Mouse (Mus musculus): Measurements from ENCODE around the gene Krtcap3. TPM values are rescaled to one million over a fixed set of nuclear protein-coding genes. Genes with fewer than 3 reads are reported as not detected.
A peak's percentile ranks its signal among the peaks of the same experiment; 100 is the strongest.

Gene Krtcap3
- total and polyA plus RNA-seq, 2 experiments from 2014 or later: 2.4 to 2.9 TPM

DNA sequence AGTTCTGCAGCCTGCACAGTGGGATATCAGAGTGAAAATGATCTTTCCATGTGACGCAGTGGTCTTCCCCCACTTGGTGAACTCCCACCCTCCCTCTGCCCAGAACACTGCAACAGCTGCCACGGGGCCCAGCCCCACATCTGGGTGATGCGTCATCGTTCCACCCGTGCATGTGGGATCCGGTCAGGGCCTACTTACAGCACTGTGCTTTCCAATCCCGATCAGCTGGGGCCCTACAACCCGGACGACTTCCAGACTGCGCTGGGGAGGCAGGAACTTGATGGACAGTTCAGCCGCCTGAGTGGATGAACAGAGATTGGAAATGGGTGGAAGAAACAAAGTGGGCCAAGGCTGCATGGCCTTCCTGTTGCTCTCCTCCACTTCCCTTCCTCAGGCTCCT is 6.1 kb downstream of the Krtcap3 start:
- Histone ChIP-seq H3K4me1 (ENCODE audit: insufficient read depth, low read length) (no peaks in the 10 kb centered on the region), H3K9ac (replicated peaks; ENCODE audit: low read length) (no peak overlapping the region), H3K4me3 (ENCODE audit: low read length) (no peak overlapping the region), H3K27me3 (ENCODE audit: insufficient read depth, low read length) (no peaks in the 10 kb centered on the region), H3K9me3 (ENCODE audit: low read length) (no peaks in the 10 kb centered on the region), H3K27ac (no peak overlapping the region), H3K36me3 (ENCODE audit: insufficient read depth, low read length) (peaks cover 51% of the 10 kb centered on the region), H3K4me2 (ENCODE audit: low read depth, low read length) (no peak overlapping the region)
- DNase-seq (ENCODE audit: low spot score) (no peak), ATAC-seq (no peak)
- 88% methylated on average over 11 of the region's 11 CpGs for WGBS
- no peak for TF ChIP-seq CTCF (IDR thresholded peaks at IDR 0.05; ENCODE audit: low read depth)

DNA sequence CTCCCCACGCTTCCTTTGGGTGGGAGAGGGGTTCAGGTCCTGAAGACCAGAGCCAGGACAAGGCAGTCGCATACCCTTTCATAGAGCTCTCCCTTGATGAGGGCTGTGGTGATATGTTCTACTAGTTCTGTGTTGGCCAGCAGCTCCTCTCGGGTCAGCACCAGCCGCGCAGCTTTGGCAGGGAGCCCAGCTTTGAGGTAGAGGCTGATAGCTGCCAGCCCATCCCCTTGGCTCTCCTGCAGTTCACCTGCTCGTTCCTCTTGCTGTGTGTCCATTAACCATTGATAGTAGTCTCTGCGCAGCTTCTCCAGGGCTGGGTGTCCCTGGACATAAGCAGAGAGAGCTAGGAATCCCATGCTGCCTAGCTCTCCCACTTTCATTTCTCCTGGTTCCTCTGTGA is 14.6 kb downstream of the Krtcap3 start:
- Histone ChIP-seq H3K27ac (no peak overlapping the region), H3K9me3 (ENCODE audit: low read length) (no peaks in the 10 kb centered on the region), H3K27me3 (ENCODE audit: insufficient read depth, low read length) (no peaks in the 10 kb centered on the region), H3K9ac (replicated peaks; ENCODE audit: low read length) (no peak overlapping the region), H3K4me1 (ENCODE audit: insufficient read depth, low read length) (no peaks in the 10 kb centered on the region), H3K36me3 (ENCODE audit: insufficient read depth, low read length) (peaks cover 75% of the 10 kb centered on the region), H3K4me2 (ENCODE audit: low read depth, low read length) (no peak overlapping the region), H3K4me3 (ENCODE audit: low read length) (no peak overlapping the region)
- TF ChIP-seq CTCF (IDR thresholded peaks at IDR 0.05; ENCODE audit: low read depth): no peak
- DNase-seq (ENCODE audit: low spot score) (no peak), ATAC-seq (no peak)
- 89% methylated on average over 7 of the region's 7 CpGs for WGBS

GRCm38 (mm10) chr5:31267686-31268085 is 16.2 kb downstream of the Krtcap3 start:
- 63% methylated on average over 6 of the region's 6 CpGs for WGBS
- peaks cover 70% of the 10 kb centered on the region for H3K36me3 ChIP-seq (ENCODE audit: insufficient read depth, low read length)

GRCm38 (mm10) chr5:31273018-31273417 is 21.5 kb downstream of the Krtcap3 start:
- Histone ChIP-seq H3K27me3 (ENCODE audit: insufficient read depth, low read length) (no peaks in the 10 kb centered on the region), H3K4me3 (ENCODE audit: low read length) (no peak overlapping the region), H3K9ac (replicated peaks; ENCODE audit: low read length) (no peak overlapping the region), H3K36me3 (ENCODE audit: insufficient read depth, low read length) (peaks cover 51% of the 10 kb centered on the region), H3K4me1 (ENCODE audit: insufficient read depth, low read length) (no peaks in the 10 kb centered on the region), H3K9me3 (ENCODE audit: low read length) (no peaks in the 10 kb centered on the region), H3K27ac (no peak overlapping the region), H3K4me2 (ENCODE audit: low read depth, low read length) (no peak overlapping the region)
- ATAC-seq: no peak
- 91% methylated on average over 6 of the region's 6 CpGs for WGBS
- no peak for TF ChIP-seq CTCF (IDR thresholded peaks at IDR 0.05; ENCODE audit: low read depth)
- no peak for DNase-seq (ENCODE audit: low spot score)

More at GRCm38 (mm10) chr5:31267686-31268085, 16.2 kb downstream of the Krtcap3 start:
- Histone ChIP-seq H3K9me3 (ENCODE audit: low read length) (no peaks in the 10 kb centered on the region), H3K27me3 (ENCODE audit: insufficient read depth, low read length) (no peaks in the 10 kb centered on the region), H3K9ac (replicated peaks; ENCODE audit: low read length) (no peak overlapping the region), H3K4me1 (ENCODE audit: insufficient read depth, low read length) (no peaks in the 10 kb centered on the region), H3K4me3 (ENCODE audit: low read length) (no peak overlapping the region), H3K4me2 (ENCODE audit: low read depth, low read length) (no peak overlapping the region), H3K27ac (no peak overlapping the region)
- no peak for ATAC-seq
- DNase-seq (ENCODE audit: low spot score): no peak
- no peak for TF ChIP-seq CTCF (IDR thresholded peaks at IDR 0.05; ENCODE audit: low read depth)

DNA sequence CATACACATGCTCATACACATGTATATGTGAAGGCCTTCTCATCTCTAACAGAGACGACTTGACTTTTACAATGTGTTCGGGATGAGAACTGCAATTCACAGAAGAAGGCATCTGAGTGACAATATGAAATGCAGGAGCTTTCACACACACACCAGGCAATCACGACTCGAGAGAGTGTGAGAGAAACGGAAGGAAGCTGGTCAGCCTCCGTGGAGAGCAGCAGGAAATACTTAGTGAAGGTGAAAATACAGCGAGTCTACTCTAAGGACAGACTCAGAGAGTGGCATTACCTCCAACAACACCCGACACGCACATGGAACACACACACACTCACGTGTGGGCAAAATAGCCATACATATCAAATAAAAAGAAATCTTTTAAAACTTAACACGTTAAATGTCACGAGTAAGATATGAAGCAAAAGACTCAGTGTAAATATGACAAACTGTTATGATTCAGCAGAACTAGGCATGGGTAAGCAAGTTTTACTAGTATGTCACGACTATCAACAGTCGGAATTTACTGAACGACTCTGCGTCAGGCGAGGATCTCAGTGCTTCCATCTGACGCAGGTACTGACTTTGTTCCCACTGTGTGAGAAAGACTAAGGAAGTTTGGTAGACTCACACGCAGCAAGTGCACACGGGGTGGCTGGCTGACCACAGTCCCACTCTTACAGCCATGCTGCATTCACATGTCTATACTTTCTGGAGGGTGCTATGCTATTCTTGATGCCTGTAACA is 27.9 kb downstream of the Krtcap3 start:
- no peaks in the 10 kb centered on the region for H3K27me3 ChIP-seq (ENCODE audit: insufficient read depth, low read length)
- WGBS: 88% methylated on average over 20 of the region's 20 CpGs
- no peaks in the 10 kb centered on the region for H3K4me1 ChIP-seq (ENCODE audit: insufficient read depth, low read length)
- H3K9me3 ChIP-seq (ENCODE audit: low read length): no peaks in the 10 kb centered on the region
- H3K9ac ChIP-seq (replicated peaks; ENCODE audit: low read length): no peak overlapping the region
- H3K27ac ChIP-seq: no peak overlapping the region
- DNase-seq (ENCODE audit: low spot score) (no peak), ATAC-seq (no peak)
- no peak overlapping the region for H3K4me3 ChIP-seq (ENCODE audit: low read length)
- TF ChIP-seq CTCF (IDR thresholded peaks at IDR 0.05; ENCODE audit: low read depth): no peak
- peaks cover 75% of the 10 kb centered on the region for H3K36me3 ChIP-seq (ENCODE audit: insufficient read depth, low read length)
- no peak overlapping the region for H3K4me2 ChIP-seq (ENCODE audit: low read depth, low read length)

DNA sequence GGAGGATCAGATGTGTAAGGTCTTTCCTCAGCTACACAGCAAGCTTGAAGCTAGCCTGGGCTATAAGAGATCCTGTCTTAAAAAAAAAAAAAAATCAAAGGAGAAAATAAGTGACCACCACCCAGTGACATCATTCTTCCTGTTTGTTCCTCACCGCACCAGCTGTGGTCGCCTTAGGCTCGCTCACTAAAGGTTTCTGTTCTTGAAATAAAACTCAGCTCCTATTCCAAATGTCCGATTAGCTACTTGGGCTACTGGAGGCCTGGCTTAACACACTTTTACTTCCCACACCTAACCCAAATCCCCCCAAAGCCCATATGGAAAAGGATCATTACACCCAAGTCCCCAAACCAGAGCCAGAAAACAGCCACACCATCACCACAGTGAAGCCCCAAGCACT is 36.7 kb downstream of the Krtcap3 start:
- TF ChIP-seq CTCF (IDR thresholded peaks at IDR 0.05; ENCODE audit: low read depth): no peak
- DNase-seq (ENCODE audit: low spot score) (no peak), ATAC-seq (no peak)
- H3K9me3 ChIP-seq (ENCODE audit: low read length): no peaks in the 10 kb centered on the region
- no peak overlapping the region for H3K27ac ChIP-seq
- H3K4me1 ChIP-seq (ENCODE audit: insufficient read depth, low read length): no peaks in the 10 kb centered on the region
- H3K4me3 ChIP-seq (ENCODE audit: low read length): no peak overlapping the region
- H3K9ac ChIP-seq (replicated peaks; ENCODE audit: low read length): no peak overlapping the region
- no peaks in the 10 kb centered on the region for H3K27me3 ChIP-seq (ENCODE audit: insufficient read depth, low read length)
- WGBS: 88% methylated on average over 4 of the region's 4 CpGs
- peaks cover 47% of the 10 kb centered on the region for H3K36me3 ChIP-seq (ENCODE audit: insufficient read depth, low read length)
- no peak overlapping the region for H3K4me2 ChIP-seq (ENCODE audit: low read depth, low read length)

DNA sequence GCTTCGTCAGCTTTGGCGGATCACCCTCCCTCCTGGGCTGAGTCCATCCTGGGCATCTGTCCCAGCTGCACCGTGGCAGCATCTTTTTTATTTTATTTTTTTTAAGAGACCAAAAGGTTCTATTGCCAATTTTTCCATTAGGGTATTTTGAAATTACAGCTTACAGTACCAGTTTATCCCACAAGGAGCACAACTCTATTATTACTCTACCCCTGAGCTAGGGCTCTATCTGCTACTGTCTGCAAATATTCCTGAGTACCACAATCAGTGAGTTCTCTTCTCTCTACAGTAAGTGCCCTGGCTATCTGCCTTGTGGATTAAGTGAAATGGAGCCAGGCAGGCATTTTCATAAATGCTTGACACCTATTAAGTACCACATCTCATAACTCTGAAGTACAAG is 37.2 kb downstream of the Krtcap3 start:
- Histone ChIP-seq H3K9me3 (ENCODE audit: low read length) (no peaks in the 10 kb centered on the region), H3K27ac (no peak overlapping the region), H3K9ac (replicated peaks; ENCODE audit: low read length) (no peak overlapping the region), H3K27me3 (ENCODE audit: insufficient read depth, low read length) (no peaks in the 10 kb centered on the region), H3K4me1 (ENCODE audit: insufficient read depth, low read length) (no peaks in the 10 kb centered on the region), H3K4me3 (ENCODE audit: low read length) (no peak overlapping the region), H3K36me3 (ENCODE audit: insufficient read depth, low read length) (peaks cover 47% of the 10 kb centered on the region), H3K4me2 (ENCODE audit: low read depth, low read length) (no peak overlapping the region)
- ATAC-seq (no peak), DNase-seq (ENCODE audit: low spot score) (no peak)
- WGBS: 54% methylated on average over 3 of the region's 3 CpGs
- TF ChIP-seq CTCF (IDR thresholded peaks at IDR 0.05; ENCODE audit: low read depth): peak; percentile 12; the same call in 1 of the 2 replicates
